Mouse (Mus musculus) embryonic facial prominence, embryonic 11.5 days (tissue): ENCODE results near the gene Dstn. TPM values are rescaled to one million over a fixed set of nuclear protein-coding genes. Genes with fewer than 3 reads are reported as not detected.
A peak's percentile ranks its signal among the peaks of the same experiment; 100 is the strongest.

Experiments
- ATAC-seq: fragments of 200-750 bp; cut with Nextera tagmentation; replicated peaks from 2 replicates; pipeline ENCODE4 v1.8.0; 2017; ENCODE audit warnings: low read depth; ENCODE audit not compliant: insufficient number of reproducible peaks, low FRiP score, low TSS enrichment
- DNase-seq: peaks from one replicate; pipeline ENCODE4 v3.0.0-alpha.2; 2015; ENCODE audit warnings: low spot score
- H3K27ac ChIP-seq: fragments of 300-500 bp; sonication (generic); replicated peaks from 2 replicates; pipeline ENCODE4 v1.5.1; 2014; ENCODE audit warnings: mild to moderate bottlenecking, low read depth, low read length, control low read depth
- H3K27me3 ChIP-seq: fragments of 300-500 bp; sonication (generic); 2 replicates; pipeline ENCODE4 v1.6.1; 2014; ENCODE audit warnings: mild to moderate bottlenecking, low read length, moderate library complexity, mixed read lengths; ENCODE audit not compliant: control insufficient read depth, insufficient read depth
- H3K36me3 ChIP-seq: fragments of 300-500 bp; sonication (generic); replicated peaks from 2 replicates; pipeline ENCODE4 v1.6.1; 2014; ENCODE audit warnings: low read depth, mild to moderate bottlenecking, low read length, moderate library complexity, mixed read lengths; ENCODE audit not compliant: control insufficient read depth, insufficient read depth
- H3K4me1 ChIP-seq: fragments of 300-500 bp; sonication (generic); 2 replicates; pipeline ENCODE4 v1.6.1; 2014; ENCODE audit warnings: low read length, mixed read lengths; ENCODE audit not compliant: control insufficient read depth, insufficient read depth
- H3K4me2 ChIP-seq: fragments of 300-500 bp; sonication (generic); 2 replicates; pipeline ENCODE4 v1.6.1; 2014; ENCODE audit warnings: low read depth, mild to moderate bottlenecking, control low read depth, low read length, moderate library complexity
- H3K4me3 ChIP-seq: fragments of 300-500 bp; sonication (generic); 2 replicates; pipeline ENCODE4 v1.5.1; 2014; ENCODE audit warnings: low read depth, low read length, control low read depth
- H3K9ac ChIP-seq: fragments of 300-500 bp; sonication (generic); replicated peaks from 2 replicates; pipeline ENCODE4 v1.6.1; 2014; ENCODE audit warnings: mild to moderate bottlenecking, control low read depth, low read length
- H3K9me3 ChIP-seq: fragments of 300-500 bp; sonication (generic); replicated peaks from 2 replicates; pipeline ENCODE4 v1.6.1; 2016; ENCODE audit warnings: mild to moderate bottlenecking, low read length, inconsistent platforms, mixed read lengths; ENCODE audit not compliant: control insufficient read depth
- WGBS: fragments of 180-500 bp; shearing (Covaris S2); extraction: QIAGEN DNeasy Blood & Tissue Kit; methylation state at CpG from one replicate; pipeline ENCODE4 v1.1.7; 2014; 5-methylcytosine and 5-hydroxymethylcytosine counted together
- polyA plus RNA-seq: library from polyadenylated mRNA; unstranded; fragments of >200 nt; fragmentation: Nextera tagmentation; extraction: Ambion mirVana; gene quantifications from 2 replicates; pipeline ENCODE4 v1.2.1, GENCODE M21; 2014

Dstn gene
- polyA plus RNA-seq, 1 experiment from 2014 or later: 462 TPM

- H3K27ac ChIP-seq: no peak overlapping the region
- no peaks in the 10 kb centered on the region for H3K36me3 ChIP-seq
- WGBS: 75% methylated on average over 7 of the region's 7 CpGs
- no peaks in the 10 kb centered on the region for H3K4me1 ChIP-seq
- no peak overlapping the region for H3K4me2 ChIP-seq
- ATAC-seq (no peak), DNase-seq (no peak)
- H3K9ac ChIP-seq: no peak overlapping the region
- no peaks in the 10 kb centered on the region for H3K9me3 ChIP-seq
- H3K27me3 ChIP-seq: no peaks in the 10 kb centered on the region
- H3K4me3 ChIP-seq: no peak overlapping the region
Measured at GRCm38 (mm10) chr2:143924085-143924484, 9.0 kb downstream of the Dstn start.

DNA sequence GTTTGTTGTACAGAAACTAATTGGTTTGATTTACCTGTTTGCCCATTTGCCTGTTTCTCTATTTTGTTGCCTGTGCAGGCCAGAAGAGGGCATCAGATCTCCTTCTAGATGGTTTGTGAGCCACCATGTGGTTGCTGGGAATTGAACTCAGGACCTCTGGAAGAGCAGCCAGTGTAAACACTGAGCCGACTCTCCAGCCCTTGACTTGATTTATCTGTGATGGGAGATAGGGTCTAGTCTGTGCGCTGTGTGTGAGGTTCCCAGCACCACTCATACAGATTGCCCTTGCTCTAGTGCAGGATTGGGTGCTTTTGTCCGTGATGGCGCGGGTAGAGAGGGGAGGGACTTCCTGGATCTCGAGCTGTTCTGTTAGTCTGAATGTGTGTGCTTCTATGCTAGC is 10.7 kb downstream of the Dstn start:
- WGBS: 97% methylated on average over 6 of the region's 6 CpGs
- ATAC-seq (no peak), DNase-seq (no peak)
- no peaks in the 10 kb centered on the region for H3K4me1 ChIP-seq
- no peak overlapping the region for H3K9ac ChIP-seq
- H3K36me3 ChIP-seq: no peaks in the 10 kb centered on the region
- H3K4me2 ChIP-seq: no peak overlapping the region
- no peaks in the 10 kb centered on the region for H3K9me3 ChIP-seq
- no peak overlapping the region for H3K27ac ChIP-seq
- no peak overlapping the region for H3K4me3 ChIP-seq
- no peaks in the 10 kb centered on the region for H3K27me3 ChIP-seq

GRCm38 (mm10) chr2:143929607-143930311 is 14.6 kb downstream of the Dstn start:
- Histone ChIP-seq H3K9me3 (no peaks in the 10 kb centered on the region), H3K27me3 (no peaks in the 10 kb centered on the region), H3K27ac (no peak overlapping the region), H3K4me1 (no peaks in the 10 kb centered on the region), H3K4me3 (no peak overlapping the region), H3K9ac (no peak overlapping the region), H3K36me3 (no peaks in the 10 kb centered on the region), H3K4me2 (no peak overlapping the region)
- no peak for DNase-seq
- ATAC-seq: no peak
- WGBS: 53% methylated on average over 3 of the region's 3 CpGs

DNA sequence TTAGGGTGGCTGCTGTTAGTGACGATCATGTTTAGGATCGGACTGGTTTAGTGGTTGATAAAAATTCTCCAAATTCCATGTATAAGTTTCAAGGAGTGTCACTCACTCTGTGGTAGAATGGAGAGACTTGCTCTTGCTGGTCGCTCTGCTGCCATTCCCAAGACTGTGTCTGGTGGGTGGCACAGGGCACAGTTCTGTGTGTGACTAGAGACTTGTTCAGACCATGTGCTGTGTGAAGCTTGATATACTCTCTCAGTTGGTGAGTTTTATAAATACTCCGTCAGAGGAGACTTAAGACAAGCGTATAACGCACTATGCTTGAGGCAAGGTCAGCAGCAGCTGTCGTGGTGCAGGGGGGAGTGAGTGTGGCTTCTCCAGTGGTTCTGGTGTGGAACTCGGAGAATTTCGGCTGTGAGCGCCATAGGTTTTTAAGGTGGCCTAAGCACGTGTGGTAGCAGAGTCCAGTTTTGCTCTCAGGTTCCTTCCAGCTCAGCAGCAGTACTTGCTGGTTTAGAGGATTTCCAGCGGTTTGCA is 17.3 kb downstream of the Dstn start:
- no peak overlapping the region for H3K4me3 ChIP-seq
- no peaks in the 10 kb centered on the region for H3K4me1 ChIP-seq
- no peaks in the 10 kb centered on the region for H3K27me3 ChIP-seq
- H3K27ac ChIP-seq: no peak overlapping the region
- no peaks in the 10 kb centered on the region for H3K9me3 ChIP-seq
- DNase-seq (no peak), ATAC-seq (0 out of 2 replicates have a peak, but pooled peaks have one; percentile 17)
- no peak overlapping the region for H3K9ac ChIP-seq
- H3K36me3 ChIP-seq: no peaks in the 10 kb centered on the region
- WGBS: 81% methylated on average over 12 of the region's 12 CpGs
- no peak overlapping the region for H3K4me2 ChIP-seq

DNA sequence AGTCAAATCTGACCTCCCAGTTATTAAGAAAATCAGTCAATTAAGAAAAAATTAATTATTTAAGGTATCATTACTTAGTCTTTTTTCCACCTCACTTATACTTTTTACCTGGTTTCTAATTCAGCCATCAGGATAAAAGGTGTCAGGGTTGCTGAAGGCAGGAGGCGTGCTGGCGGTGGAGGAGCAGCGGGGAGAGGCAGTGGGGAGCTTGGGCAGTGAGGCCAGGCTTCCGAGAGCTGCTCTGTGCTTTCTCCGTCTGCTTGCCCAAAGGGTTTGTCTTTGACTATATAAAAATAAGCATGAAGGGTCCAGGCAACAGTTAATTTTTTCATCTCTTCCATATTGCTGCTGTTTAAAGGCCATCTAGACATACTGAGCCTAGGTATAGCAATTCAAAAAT is 18.4 kb downstream of the Dstn start:
- DNase-seq: no peak
- no peak for ATAC-seq
- Histone ChIP-seq H3K36me3 (no peaks in the 10 kb centered on the region), H3K27me3 (no peaks in the 10 kb centered on the region), H3K9ac (no peak overlapping the region), H3K9me3 (no peaks in the 10 kb centered on the region), H3K27ac (no peak overlapping the region), H3K4me2 (no peak overlapping the region), H3K4me1 (no peaks in the 10 kb centered on the region), H3K4me3 (no peak overlapping the region)
- WGBS: 91% methylated on average over 5 of the region's 5 CpGs

DNA sequence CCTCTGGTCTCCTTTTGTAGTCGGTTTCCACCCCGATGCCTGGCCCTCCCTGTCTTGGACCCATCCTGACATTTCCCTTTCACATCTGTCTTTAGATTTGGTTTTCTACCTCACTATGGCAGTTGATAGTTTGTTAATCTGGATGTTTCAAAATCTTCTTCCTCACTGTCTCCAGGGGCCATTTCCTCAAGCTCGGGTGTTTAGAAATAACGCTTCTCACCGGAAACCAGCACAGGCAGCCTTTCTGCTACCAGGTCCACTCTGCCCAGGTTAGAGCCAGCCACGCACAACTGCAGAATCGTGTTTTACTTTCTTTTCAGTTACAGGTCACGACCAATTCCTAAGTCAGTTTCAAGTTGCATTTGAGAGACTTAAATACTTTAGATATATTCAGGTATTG is 19.3 kb downstream of the Dstn start:
- Histone ChIP-seq H3K4me1 (no peaks in the 10 kb centered on the region), H3K36me3 (no peaks in the 10 kb centered on the region), H3K4me3 (no peak overlapping the region), H3K9ac (no peak overlapping the region), H3K27me3 (no peaks in the 10 kb centered on the region), H3K4me2 (no peak overlapping the region), H3K27ac (no peak overlapping the region), H3K9me3 (no peaks in the 10 kb centered on the region)
- 88% methylated on average over 8 of the region's 8 CpGs for WGBS
- ATAC-seq (no peak), DNase-seq (no peak)

DNA sequence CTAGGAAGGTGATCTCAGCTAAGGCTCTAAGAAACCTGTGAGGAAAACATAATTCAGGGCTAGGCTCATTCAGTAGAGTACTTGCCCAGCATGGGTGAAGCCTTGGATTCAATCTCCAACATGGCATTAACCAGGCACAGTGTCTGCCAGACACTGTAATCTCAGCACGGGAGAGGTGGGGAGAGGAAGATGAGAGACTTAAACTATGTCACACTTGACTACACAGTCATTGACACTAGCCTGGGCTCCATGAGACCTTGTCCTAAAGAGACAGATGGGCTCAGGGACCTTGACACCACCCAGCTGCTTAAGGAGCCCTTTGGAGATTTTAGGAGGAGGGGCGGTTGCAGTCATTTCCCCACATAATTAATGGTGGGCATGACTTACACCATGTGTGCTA is 22.7 kb downstream of the Dstn start:
- no peak overlapping the region for H3K9ac ChIP-seq
- no peaks in the 10 kb centered on the region for H3K4me1 ChIP-seq
- H3K27me3 ChIP-seq: no peaks in the 10 kb centered on the region
- DNase-seq: no peak
- peaks cover 5% of the 10 kb centered on the region; the same call in 1 of the 2 replicates for H3K36me3 ChIP-seq
- no peak overlapping the region for H3K27ac ChIP-seq
- ATAC-seq: 0 out of 2 replicates have a peak, but pooled peaks have one; percentile 29
- no peaks in the 10 kb centered on the region for H3K9me3 ChIP-seq
- H3K4me2 ChIP-seq: no peak overlapping the region
- no peak overlapping the region for H3K4me3 ChIP-seq
- WGBS: 73% methylated on average over 2 of the region's 2 CpGs

DNA sequence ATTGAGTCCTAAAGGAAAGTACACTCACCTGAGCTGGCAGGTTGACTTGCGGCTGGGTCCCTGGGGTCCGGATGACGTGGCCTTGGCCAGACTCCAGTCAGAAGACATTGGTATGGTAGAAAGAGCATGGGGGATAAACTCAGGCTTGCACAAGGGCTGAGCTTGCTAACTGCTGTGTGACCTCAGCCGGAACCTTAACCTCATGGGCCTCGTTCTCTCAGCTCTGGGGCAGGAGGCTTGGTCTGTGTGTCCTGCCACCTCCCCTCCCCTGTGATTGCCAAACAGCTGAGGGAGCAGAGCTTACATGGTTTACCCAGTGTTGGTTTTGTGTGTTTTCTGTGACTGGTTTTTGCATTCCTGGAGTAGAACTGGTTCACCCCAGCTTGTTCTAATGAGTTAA is 25.3 kb downstream of the Dstn start:
- H3K36me3 ChIP-seq: peaks cover 5% of the 10 kb centered on the region

More for the DNA sequence above, 25.3 kb downstream of the Dstn start:
- ATAC-seq: no peak
- no peak overlapping the region for H3K4me2 ChIP-seq
- H3K4me3 ChIP-seq: no peak overlapping the region
- WGBS: 89% methylated on average over 5 of the region's 5 CpGs
- H3K27ac ChIP-seq: no peak overlapping the region
- no peak overlapping the region for H3K9ac ChIP-seq
- DNase-seq: no peak
- H3K4me1 ChIP-seq: no peaks in the 10 kb centered on the region
- H3K9me3 ChIP-seq: no peaks in the 10 kb centered on the region
- no peaks in the 10 kb centered on the region for H3K27me3 ChIP-seq
